ENCODE assay signal across 15 mouse cellular contexts in genomic region chr10:78090246-78090645, GRCm38 (mm10). TPM values are rescaled to one million over a fixed set of nuclear protein-coding genes. Genes with fewer than 3 reads are reported as not detected.
A peak's percentile ranks its signal among the peaks of the same experiment; 100 is the strongest.
DNase-seq lines count a peak whose midpoint lies in the region; ATAC-seq lines count a peak whose summit lies in the region.
"Had no signal": no experiment of that assay in that cellular context is flagged by ENCODE, and none has a peak within 500 bp of the region (broad histone marks: within the 10 kb centered on the region; RNA-seq: fewer than 3 reads in every experiment).

No protein-coding gene starts in this region.

- H3K4me2 ChIP-seq in lung, embryonic 16.5 days (ENCODE audit: low read depth, low read length): no peak overlapping the region
- H3K4me2 ChIP-seq in midbrain, embryonic 14.5 days (ENCODE audit: low read length): no peak overlapping the region
- H3K4me2 ChIP-seq: liver, embryonic 11.5 days had no signal

- H3K9ac ChIP-seq in lung, embryonic 16.5 days (ENCODE audit: low read length): no peak overlapping the region
- no peak overlapping the region for H3K9ac ChIP-seq in midbrain, embryonic 14.5 days (replicated peaks; ENCODE audit: low read length)

- no peaks in the 10 kb centered on the region for H3K4me1 ChIP-seq in lung, embryonic 16.5 days (replicated peaks; ENCODE audit: control insufficient read depth, insufficient read depth, low read length)
- no peaks in the 10 kb centered on the region for H3K4me1 ChIP-seq in midbrain, embryonic 14.5 days (ENCODE audit: control insufficient read depth, insufficient read depth, low read length)

- no peaks in the 10 kb centered on the region for H3K27me3 ChIP-seq in lung, embryonic 16.5 days (ENCODE audit: control insufficient read depth, insufficient read depth, low read depth, low read length)
- no peaks in the 10 kb centered on the region for H3K27me3 ChIP-seq in midbrain, embryonic 14.5 days (ENCODE audit: control insufficient read depth, insufficient read depth, low read length)

- no peaks in the 10 kb centered on the region for H3K9me3 ChIP-seq in lung, embryonic 16.5 days (ENCODE audit: control insufficient read depth, low read length)
- H3K9me3 ChIP-seq in midbrain, embryonic 14.5 days (ENCODE audit: control insufficient read depth, low read length): no peaks in the 10 kb centered on the region
- H3K9me3 ChIP-seq: G1E had no signal

- H3K36me3 ChIP-seq in lung, embryonic 16.5 days (ENCODE audit: control insufficient read depth, insufficient read depth, low read length): no peaks in the 10 kb centered on the region
- H3K36me3 ChIP-seq in midbrain, embryonic 14.5 days (ENCODE audit: control insufficient read depth, insufficient read depth, low read length): no peaks in the 10 kb centered on the region
- H3K36me3 ChIP-seq: G1E had no signal

- no peak overlapping the region for H3K27ac ChIP-seq in lung, embryonic 16.5 days (ENCODE audit: low read length)
- H3K27ac ChIP-seq in midbrain, embryonic 14.5 days (replicated peaks; ENCODE audit: low read depth, low read length): no peak overlapping the region

- peak; percentile 26; the same call in 1 of the 2 replicates for ATAC-seq in lung, embryonic 16.5 days (ENCODE audit: low read depth)
- peak; percentile 13 for ATAC-seq in granulocyte monocyte progenitor cell, adult 5-6 weeks (replicated peaks; ENCODE audit: poor library complexity, severe bottlenecking)
- ATAC-seq in neutrophil, adult 5-6 weeks (ENCODE audit: extremely low read depth, insufficient number of reproducible peaks, low FRiP score, poor library complexity, severe bottlenecking): peak; percentile 8; the same call in 1 of the 2 replicates
- ATAC-seq in midbrain, embryonic 14.5 days (ENCODE audit: low FRiP score, low TSS enrichment): no peak
- ATAC-seq: forebrain, embryonic 16.5 days; inflammation-experienced regulatory T-cells, adult 6 months had no signal

- peak; percentile 43 to 45 for DNase-seq in cerebellum, postnatal 10 days
- no peak for DNase-seq in cerebellum, adult 11 months
- no peak for DNase-seq in lung, postnatal 14 days
- DNase-seq in testis, postnatal 14 days (ENCODE audit: low spot score): no peak
- DNase-seq in midbrain, embryonic 14.5 days: no peak
- DNase-seq: gastrocnemius, postnatal 25 days; kidney, postnatal 36 days had no signal

- no peak overlapping the region for H3K4me3 ChIP-seq in lung, embryonic 16.5 days (ENCODE audit: low read length)
- no peak overlapping the region for H3K4me3 ChIP-seq in midbrain, embryonic 14.5 days (replicated peaks; ENCODE audit: low read depth, low read length)

- 46% methylated on average over 6 of the region's 6 CpGs for WGBS in lung, embryonic 16.5 days
- WGBS in midbrain, embryonic 14.5 days: 72% methylated on average over 6 of the region's 6 CpGs

RNA-seq across cellular contexts. Expression of gene Icosl, which starts 21.1 kb away (rescaled TPM):
- 9.5 and 10.2 TPM in 2 replicates for polyA plus RNA-seq in lung, embryonic 16.5 days (2015; fragmentation: Nextera tagmentation; extraction: Ambion mirVana)
- 7.4 and 8.5 TPM in 2 replicates for total RNA-seq in granulocyte monocyte progenitor cell, adult 5-6 weeks (2014; fragmentation: Nextera tagmentation)
- 0.57 and 2.9 TPM in 2 replicates for total RNA-seq in granulocyte monocyte progenitor cell, adult 5-6 weeks (2017)
- 128 and 134 TPM in 2 replicates for total RNA-seq in neutrophil, adult 5-6 weeks (2017)
- polyA plus RNA-seq in midbrain, embryonic 14.5 days (2014; fragmentation: Nextera tagmentation; extraction: Ambion mirVana): 0.50 and 0.71 TPM in 2 replicates
- polyA plus RNA-seq: G1E had no signal

RNA-seq across cellular contexts. Expression of gene Aire, which starts 46.8 kb away (rescaled TPM):
- polyA plus RNA-seq in lung, embryonic 16.5 days (2015; fragmentation: Nextera tagmentation; extraction: Ambion mirVana): 2.2 and 2.3 TPM in 2 replicates
- 1.0 TPM in 1 of 2 replicates, not detected in the other for total RNA-seq in granulocyte monocyte progenitor cell, adult 5-6 weeks (2014; fragmentation: Nextera tagmentation)
- total RNA-seq in granulocyte monocyte progenitor cell, adult 5-6 weeks (2017): not detected in 2 replicates
- 0.12 and 0.49 TPM in 2 replicates for total RNA-seq in neutrophil, adult 5-6 weeks (2017)
- 0.09 TPM in 1 of 2 replicates, not detected in the other for polyA plus RNA-seq in midbrain, embryonic 14.5 days (2014; fragmentation: Nextera tagmentation; extraction: Ambion mirVana)
- total RNA-seq: G1E; gastrocnemius, postnatal 25 days; heart, postnatal 36 days had no signal

RNA-seq across cellular contexts. Expression of gene Dnmt3l, which starts 48.5 kb away (rescaled TPM):
- 0.65 and 1.6 TPM in 2 replicates for polyA plus RNA-seq in lung, embryonic 16.5 days (2015; fragmentation: Nextera tagmentation; extraction: Ambion mirVana)
- total RNA-seq in granulocyte monocyte progenitor cell, adult 5-6 weeks (2014; fragmentation: Nextera tagmentation): 0.45 TPM in 1 of 2 replicates, not detected in the other
- total RNA-seq in granulocyte monocyte progenitor cell, adult 5-6 weeks (2017): 0.67 and 1.6 TPM in 2 replicates
- not detected in 2 replicates for total RNA-seq in neutrophil, adult 5-6 weeks (2017)
- not detected in 2 replicates for polyA plus RNA-seq in midbrain, embryonic 14.5 days (2014; fragmentation: Nextera tagmentation; extraction: Ambion mirVana)
- total RNA-seq: gastrocnemius, postnatal 25 days; heart, postnatal 36 days had no signal
- polyA plus RNA-seq: forebrain, embryonic 16.5 days; G1E; inflammation-experienced regulatory T-cells, adult 6 months; liver, embryonic 11.5 days had no signal

Comparison
In these comparisons a context has a peak if more than half of its experiments do, and no peak if none do; other contexts are left out.
1. DNase-seq: peak in cerebellum, postnatal 10 days (2 of 2); none in cerebellum, adult 11 months (single experiment), lung, postnatal 14 days (single experiment), testis, postnatal 14 days (single experiment) and midbrain, embryonic 14.5 days (single experiment).
2. RNA of gene Icosl, which starts 21.1 kb away (total RNA-seq): 128 to 134 TPM in neutrophil, adult 5-6 weeks; 0.57 to 8.5 TPM in granulocyte monocyte progenitor cell, adult 5-6 weeks; every median in the first group is over 10 times any median in the second.